Mouse (Mus musculus) cerebellum, adult 9-10 months (tissue): ENCODE data around the gene Tmem161a.

Source experiments
- DNase-seq: peaks from one replicate; pipeline ENCODE4 v3.0.0; 2022

The Tmem161a gene

GRCm38 (mm10) chr8:70163316-70163715 lies 8.8 kb upstream of the Tmem161a start:
- DNase-seq = no peak

GRCm38 (mm10) chr8:70166504-70167110 lies 5.5 kb upstream of the Tmem161a start:
- DNase-seq = peak; percentile 65

GRCm38 (mm10) chr8:70170116-70170515 lies 2.0 kb upstream of the Tmem161a start:
- DNase-seq = no peak

DNA sequence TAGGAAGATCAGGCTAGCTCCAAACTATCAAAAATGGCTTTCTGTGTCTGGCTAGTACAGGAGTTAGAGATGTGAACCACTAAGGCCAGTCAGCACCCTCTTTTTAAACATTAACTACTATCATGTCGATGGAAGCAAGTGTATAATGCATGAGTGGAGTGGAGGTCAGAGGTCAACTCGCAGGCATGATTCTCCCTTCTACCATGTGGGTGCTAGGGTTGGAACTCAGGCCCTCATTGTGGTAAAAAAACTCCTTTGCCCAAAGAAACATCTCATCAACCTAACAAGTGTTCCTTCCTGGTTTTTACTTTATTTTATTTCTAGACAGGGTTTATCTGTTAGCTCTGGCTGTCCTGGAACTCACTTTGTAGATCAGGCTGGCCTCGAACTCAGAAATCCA lies 1.4 kb upstream of the Tmem161a start:
- no peak for DNase-seq

DNA sequence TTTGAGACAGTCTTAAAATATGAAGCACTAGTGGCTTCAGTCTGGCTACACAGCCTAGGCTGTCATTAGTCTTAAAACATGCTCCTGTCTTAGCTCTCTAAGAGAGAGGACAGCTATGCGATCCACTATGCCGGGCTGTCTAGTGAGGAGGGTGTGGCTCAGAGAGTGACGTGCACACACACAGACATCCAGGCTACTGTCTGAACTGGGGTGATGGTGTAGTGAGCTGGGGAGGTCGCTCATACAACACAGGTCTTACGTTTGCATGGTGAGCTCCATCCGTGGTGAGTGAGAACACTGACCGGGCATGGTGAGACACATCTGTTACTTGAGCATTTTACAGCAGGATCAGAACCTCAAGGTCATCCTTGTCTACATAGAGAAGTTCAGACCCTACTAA lies 916 bp upstream of the Tmem161a start:
- no peak for DNase-seq

DNA sequence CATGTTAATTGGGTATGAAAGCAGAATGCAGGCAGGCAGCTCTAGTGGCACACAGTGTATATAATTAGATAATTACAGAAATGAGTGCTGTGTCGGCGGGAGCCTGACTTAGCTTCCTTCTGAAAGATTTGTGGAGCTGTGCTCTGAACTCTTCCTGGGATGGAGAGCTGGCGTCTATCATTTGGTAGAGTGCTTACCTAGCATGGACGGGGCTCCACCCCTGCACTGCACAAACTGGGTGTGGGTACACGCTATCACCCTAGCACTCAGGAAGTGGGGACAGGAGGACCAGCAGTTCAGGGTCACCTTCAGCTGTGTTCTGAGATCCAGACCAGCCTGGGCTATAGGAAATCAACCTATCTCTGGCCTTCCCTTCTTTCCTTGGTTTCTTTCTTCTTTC lies 1.2 kb downstream of the Tmem161a start:
- DNase-seq = no peak

DNA sequence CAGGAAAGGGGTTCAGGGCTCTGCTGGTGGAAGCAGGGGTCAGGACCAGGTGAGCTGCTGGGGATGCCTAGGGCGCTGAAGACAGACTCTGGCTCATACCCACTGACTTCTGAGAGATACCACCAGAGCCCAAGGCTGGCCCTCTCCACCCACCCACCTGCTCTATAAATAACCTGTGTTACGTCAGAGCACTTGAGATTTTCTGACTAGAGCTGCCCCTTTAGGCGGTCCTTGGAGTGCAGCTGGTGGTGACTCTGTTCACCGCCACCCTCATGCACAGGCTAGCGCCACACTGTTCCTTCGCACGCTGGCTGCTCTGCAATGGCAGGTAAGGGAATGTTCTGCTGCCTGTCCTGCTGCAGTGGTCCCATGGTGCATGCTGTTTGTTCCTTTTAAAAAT lies 1.9 kb downstream of the Tmem161a start:
- no peak for DNase-seq

DNA sequence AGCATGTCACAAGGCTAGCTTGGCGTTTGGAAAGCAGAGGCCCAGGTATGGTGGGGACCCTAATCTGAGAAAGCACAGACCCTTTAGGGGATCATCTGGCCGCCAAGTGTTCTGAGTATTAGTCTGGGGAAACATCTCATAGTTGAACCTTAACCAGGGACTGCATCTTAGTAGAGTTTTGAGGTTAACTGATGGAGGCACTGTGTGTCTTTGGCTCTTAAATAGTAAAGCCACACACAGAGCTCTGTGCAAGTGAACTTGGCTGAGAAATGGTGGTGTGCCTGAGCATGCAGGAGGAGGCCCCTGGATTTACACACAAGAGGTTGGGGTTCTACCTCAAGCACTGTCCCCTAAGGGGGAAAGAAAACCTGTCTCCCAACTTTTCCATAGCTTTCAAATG lies 6.1 kb downstream of the Tmem161a start:
- DNase-seq = no peak

DNA sequence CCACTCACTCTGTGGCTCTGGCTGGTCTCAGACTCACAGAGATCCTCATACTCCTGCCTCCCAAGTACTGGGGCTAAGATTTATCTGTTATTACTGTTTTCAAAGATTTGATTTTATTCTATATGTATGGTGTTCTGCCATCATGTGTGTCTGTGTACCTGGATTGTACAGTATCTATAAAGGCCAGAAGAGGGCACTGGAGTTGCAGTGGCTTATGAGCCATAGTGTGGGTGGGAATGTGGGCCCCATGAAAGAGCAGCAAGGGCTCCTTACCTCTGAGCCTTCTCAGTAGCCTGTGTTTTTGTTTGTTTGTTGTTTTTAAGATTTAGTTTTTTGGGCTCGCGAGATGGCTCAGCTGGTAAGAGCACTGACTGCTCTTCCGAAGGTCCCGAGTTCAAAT lies 6.9 kb downstream of the Tmem161a start:
- no peak for DNase-seq

- no peak for DNase-seq
Measured at GRCm38 (mm10) chr8:70181212-70181902, 9.2 kb downstream of the Tmem161a start.

GRCm38 (mm10) chr8:70181903-70182252 lies 9.7 kb downstream of the Tmem161a start:
- DNase-seq = no peak

- DNase-seq = no peak
Measured at GRCm38 (mm10) chr8:70183194-70183593, 11.0 kb downstream of the Tmem161a start.

GRCm38 (mm10) chr8:70188707-70189106 lies 16.6 kb downstream of the Tmem161a start:
- no peak for DNase-seq

GRCm38 (mm10) chr8:70193238-70193637 lies 21.1 kb downstream of the Tmem161a start:
- DNase-seq = no peak

DNA sequence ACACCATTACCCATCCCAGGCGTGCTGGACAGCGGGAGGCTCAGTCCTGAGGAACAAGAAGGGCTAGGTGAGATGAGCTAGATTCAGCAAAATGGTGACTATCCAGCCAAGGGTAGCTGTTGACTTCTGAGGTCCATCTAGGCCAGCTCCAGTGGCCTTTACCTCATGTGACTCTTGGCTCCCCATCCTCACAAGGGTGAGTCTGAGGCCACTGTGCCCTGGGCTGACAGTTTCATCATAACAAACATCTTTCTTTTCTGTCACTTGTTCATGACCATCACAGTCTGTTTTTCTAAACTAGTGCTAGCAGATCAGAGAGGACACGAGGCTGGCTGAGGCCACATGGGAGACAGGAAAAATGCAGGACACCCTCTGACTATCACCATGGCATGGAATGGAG lies 22.0 kb downstream of the Tmem161a start:
- DNase-seq = no peak

GRCm38 (mm10) chr8:70195762-70196161 lies 23.6 kb downstream of the Tmem161a start:
- no peak for DNase-seq

DNA sequence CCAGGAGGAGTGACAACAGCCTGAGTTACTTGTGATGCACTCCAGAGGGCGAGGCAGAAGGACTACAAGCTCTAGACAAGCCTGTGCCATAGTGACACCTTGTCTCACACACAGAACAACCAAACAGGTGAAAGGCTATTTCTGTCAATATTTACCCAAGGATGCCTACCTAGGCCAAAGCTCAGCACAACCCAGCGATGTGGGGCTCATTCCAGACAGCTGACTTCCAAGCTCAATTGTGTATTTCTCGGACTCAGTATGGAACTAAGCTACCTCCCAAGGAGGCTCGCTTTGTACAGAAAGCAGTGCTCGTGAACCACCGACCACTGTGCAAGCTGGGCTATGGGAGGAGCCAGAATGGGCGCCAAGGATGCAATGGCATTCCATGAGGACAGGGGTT lies 25.4 kb downstream of the Tmem161a start:
- DNase-seq = no peak

GRCm38 (mm10) chr8:70200098-70200681 lies 28.0 kb downstream of the Tmem161a start:
- DNase-seq = peak; percentile 78

DNA sequence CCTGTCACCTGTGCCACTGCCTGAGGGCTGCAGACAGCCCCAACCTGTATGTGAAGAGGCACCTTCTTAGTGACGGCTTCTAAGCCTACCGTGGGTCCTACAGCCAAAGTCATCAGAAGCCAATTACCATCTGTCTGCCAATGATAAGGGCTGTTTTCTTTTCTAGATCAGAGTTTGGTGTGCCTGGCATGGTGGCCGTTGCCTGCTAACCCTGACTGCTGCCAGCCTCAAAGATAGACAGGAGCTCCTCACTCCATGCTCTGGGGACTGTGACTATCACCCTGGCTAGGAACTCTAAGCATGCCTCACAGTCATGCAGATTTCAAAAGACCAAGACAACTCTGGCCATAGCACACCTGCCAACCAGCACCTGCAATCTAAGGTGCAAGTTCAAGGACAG lies 29.3 kb downstream of the Tmem161a start:
- no peak for DNase-seq

DNA sequence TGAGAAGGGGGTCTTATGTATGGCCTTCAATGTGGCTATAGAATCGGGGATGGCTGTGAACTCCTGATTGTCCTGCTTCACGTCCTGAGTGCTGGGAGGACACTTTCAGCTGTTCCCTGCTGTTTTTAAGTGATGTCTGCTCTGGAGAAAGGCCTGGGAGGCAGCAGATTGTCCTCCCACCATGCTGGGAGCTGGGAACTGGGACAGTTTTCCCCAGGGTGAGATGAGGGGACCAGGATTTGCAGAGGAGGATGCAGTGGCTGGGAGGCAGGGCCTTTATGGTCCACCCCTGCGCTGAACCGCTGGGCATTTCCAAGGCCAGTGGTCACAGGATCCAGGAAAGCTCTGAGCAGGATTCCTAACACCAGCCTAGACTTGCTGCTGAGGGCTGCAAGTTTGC lies 30.9 kb downstream of the Tmem161a start:
- no peak for DNase-seq

GRCm38 (mm10) chr8:70204757-70205156 lies 32.6 kb downstream of the Tmem161a start:
- DNase-seq = no peak

DNA sequence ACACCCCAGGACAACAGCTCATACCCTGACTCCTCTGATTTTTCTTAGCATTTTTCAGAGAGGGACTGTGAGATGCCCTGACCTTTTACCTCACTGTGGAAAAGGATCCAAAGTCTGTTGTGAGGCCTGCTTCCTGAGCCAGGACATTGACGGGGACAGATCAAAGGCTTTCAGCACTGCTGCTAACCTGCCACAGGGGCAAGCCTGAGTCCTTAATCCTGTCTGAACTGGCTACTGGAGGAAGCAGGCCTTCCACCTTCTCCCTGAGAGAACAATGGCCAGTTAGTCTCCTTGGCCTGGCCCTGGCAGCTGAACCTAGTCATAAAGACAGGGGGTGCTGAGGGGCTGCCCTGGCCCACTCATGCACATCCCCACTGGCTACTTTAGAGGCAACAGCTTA lies 36.0 kb downstream of the Tmem161a start:
- no peak for DNase-seq

- DNase-seq = peak; percentile 49
Measured at GRCm38 (mm10) chr8:70210538-70210937, 38.4 kb downstream of the Tmem161a start.

GRCm38 (mm10) chr8:70211275-70211674 lies 39.1 kb downstream of the Tmem161a start:
- no peak for DNase-seq

- DNase-seq = no peak
Measured at GRCm38 (mm10) chr8:70211726-70212111, 39.6 kb downstream of the Tmem161a start.
